Mouse (Mus musculus) liver, postnatal 0 days (tissue): Measurements from ENCODE around the gene Snrnp25. TPM values are rescaled to one million over a fixed set of nuclear protein-coding genes. Genes with fewer than 3 reads are reported as not detected.
A peak's percentile ranks its signal among the peaks of the same experiment; 100 is the strongest.

ENCODE experiments used
- ATAC-seq: fragments of 200-750 bp; cut with Nextera tagmentation; 2 replicates; pipeline ENCODE4 v1.8.0; 2017; ENCODE audit warnings: mild to moderate bottlenecking, moderate library complexity
- DNase-seq: peaks from one replicate; pipeline ENCODE4 v3.0.0-alpha.2; 2016
- H3K27ac ChIP-seq: fragments of 300-500 bp; sonication (generic); 2 replicates; pipeline ENCODE4 v1.5.1; 2014; ENCODE audit warnings: antibody characterized with exemption, moderate library complexity, mild to moderate bottlenecking, low read depth
- H3K27me3 ChIP-seq: fragments of 300-500 bp; sonication (generic); 2 replicates; pipeline ENCODE4 v1.6.1; 2014; ENCODE audit warnings: low read length, control low read depth, mixed read lengths; ENCODE audit not compliant: insufficient read depth
- H3K36me3 ChIP-seq: fragments of 300-500 bp; sonication (generic); replicated peaks from 2 replicates; pipeline ENCODE4 v1.6.1; 2014; ENCODE audit warnings: mild to moderate bottlenecking, control low read depth, low read length, moderate library complexity, mixed read lengths; ENCODE audit not compliant: insufficient read depth
- H3K4me1 ChIP-seq: fragments of 300-500 bp; sonication (generic); 2 replicates; pipeline ENCODE4 v1.6.1; 2014; ENCODE audit warnings: antibody characterized with exemption, mild to moderate bottlenecking, control low read depth; ENCODE audit not compliant: insufficient read depth
- H3K4me2 ChIP-seq: fragments of 300-500 bp; sonication (generic); 2 replicates; pipeline ENCODE4 v1.6.1; 2014; ENCODE audit warnings: low read depth, mild to moderate bottlenecking, low read length, moderate library complexity, mixed read lengths
- H3K4me3 ChIP-seq: fragments of 300-500 bp; sonication (generic); 2 replicates; pipeline ENCODE4 v1.5.1; 2014; ENCODE audit warnings: low read depth, low read length
- H3K9ac ChIP-seq: fragments of 300-500 bp; sonication (generic); replicated peaks from 2 replicates; pipeline ENCODE4 v1.6.1; 2014; ENCODE audit warnings: mild to moderate bottlenecking, moderate library complexity
- H3K9me3 ChIP-seq: fragments of 300-500 bp; sonication (generic); 2 replicates; pipeline ENCODE4 v1.6.1; 2016; ENCODE audit warnings: mild to moderate bottlenecking, control low read depth, low read length, mixed read lengths
- CTCF ChIP-seq: sonication (generic); IDR thresholded peaks from 2 replicates; pipeline ENCODE4 v1.5.1; 2016; ENCODE audit warnings: antibody characterized with exemption, low read depth
- EP300 ChIP-seq: IDR thresholded peaks from 2 replicates; pipeline ENCODE4 v1.6.1; 2016; ENCODE audit warnings: antibody characterized with exemption, low read depth, mild to moderate bottlenecking
- WGBS: fragments of 180-500 bp; shearing (Covaris S2); extraction: QIAGEN DNeasy Blood & Tissue Kit; methylation state at CpG from one replicate; pipeline ENCODE4 v1.1.7; 2014; ENCODE audit not compliant: insufficient replicate concordance; 5-methylcytosine and 5-hydroxymethylcytosine counted together
- polyA plus RNA-seq: library from polyadenylated mRNA; unstranded; fragments of >200 nt; fragmentation: Nextera tagmentation; extraction: Ambion mirVana; gene quantifications from 2 replicates; pipeline ENCODE4 v1.2.1, GENCODE M21; 2015

The Snrnp25 gene
- polyA plus RNA-seq, 1 experiment from 2014 or later: 32.9 TPM

GRCm38 (mm10) chr11:32225222-32226104 is 20.2 kb downstream of the Snrnp25 start:
- peak overlapping the region; percentile 83; the same call in 1 of the 2 replicates for H3K4me2 ChIP-seq
- 44% methylated on average over 7 of the region's 7 CpGs for WGBS
- peaks cover 35% of the 10 kb centered on the region for H3K4me1 ChIP-seq
- H3K4me3 ChIP-seq: no peak overlapping the region
- ATAC-seq (no peak), DNase-seq (no peak)
- peak overlapping the region; percentile 77 for H3K27ac ChIP-seq
- TF ChIP-seq CTCF: no peak
- TF ChIP-seq EP300: no peak
- peaks cover 16% of the 10 kb centered on the region for H3K36me3 ChIP-seq
- peaks cover 40% of the 10 kb centered on the region for H3K27me3 ChIP-seq
- no peaks in the 10 kb centered on the region for H3K9me3 ChIP-seq
- H3K9ac ChIP-seq: 0 out of 2 replicates have a peak overlapping the region, but pooled peaks have one; percentile 11

GRCm38 (mm10) chr11:32226124-32226871 is 21.1 kb downstream of the Snrnp25 start, which contains the start of gene Mpg:
TSS of gene Mpg (plus strand) at chr11:32226505.
- Histone ChIP-seq H3K9ac (peak within 1 kb of the TSS; percentile 89), H3K4me1 (peaks cover 33% of the 10 kb centered on the region), H3K4me2 (peak within 1 kb of the TSS; percentile 83), H3K4me3 (peak within 1 kb of the TSS; percentile 81), H3K27ac (peak within 1 kb of the TSS; percentile 77), H3K36me3 (peaks cover 24% of the 10 kb centered on the region), H3K27me3 (peaks cover 32% of the 10 kb centered on the region), H3K9me3 (no peaks in the 10 kb centered on the region)
- DNase-seq (peak; percentile 96), ATAC-seq (peak; percentile 90)
- TF ChIP-seq EP300: no peak
- no peak for TF ChIP-seq CTCF
- 2% methylated on average over 47 of the region's 47 CpGs for WGBS

- no peak for ATAC-seq
- Histone ChIP-seq H3K27ac (0 out of 2 replicates have a peak overlapping the region, but pooled peaks have one; percentile 8), H3K4me2 (peak overlapping the region; percentile 83), H3K27me3 (peaks cover 25% of the 10 kb centered on the region), H3K9ac (peak overlapping the region; percentile 89), H3K9me3 (no peaks in the 10 kb centered on the region), H3K4me3 (peak overlapping the region; percentile 81), H3K4me1 (peaks cover 31% of the 10 kb centered on the region), H3K36me3 (peaks cover 31% of the 10 kb centered on the region)
- DNase-seq: no peak
- 42% methylated on average over 1 of the region's 1 CpGs for WGBS
- no peak for TF ChIP-seq CTCF
- no peak for TF ChIP-seq EP300
These were observed 21.8 kb downstream of the Snrnp25 start for GRCm38 (mm10) chr11:32227041-32227440.

GRCm38 (mm10) chr11:32227555-32227954 is 22.3 kb downstream of the Snrnp25 start:
- peaks cover 36% of the 10 kb centered on the region for H3K36me3 ChIP-seq
- H3K4me3 ChIP-seq: peak overlapping the region; percentile 81
- no peaks in the 10 kb centered on the region for H3K9me3 ChIP-seq
- H3K27ac ChIP-seq: no peak overlapping the region
- peak overlapping the region; percentile 83 for H3K4me2 ChIP-seq
- DNase-seq (no peak), ATAC-seq (no peak)
- TF ChIP-seq EP300 (no peak), CTCF (no peak)
- H3K27me3 ChIP-seq: peaks cover 22% of the 10 kb centered on the region
- H3K4me1 ChIP-seq: peaks cover 28% of the 10 kb centered on the region
- WGBS: 94% methylated on average over 9 of the region's 9 CpGs
- peak overlapping the region; percentile 89 for H3K9ac ChIP-seq

GRCm38 (mm10) chr11:32228292-32228845 is 23.2 kb downstream of the Snrnp25 start:
- Histone ChIP-seq H3K36me3 (peaks cover 42% of the 10 kb centered on the region), H3K4me3 (no peak overlapping the region), H3K9me3 (no peaks in the 10 kb centered on the region), H3K27ac (no peak overlapping the region), H3K27me3 (peaks cover 14% of the 10 kb centered on the region), H3K4me1 (peaks cover 24% of the 10 kb centered on the region), H3K4me2 (no peak overlapping the region), H3K9ac (no peak overlapping the region)
- DNase-seq (no peak), ATAC-seq (no peak)
- 83% methylated on average over 3 of the region's 3 CpGs for WGBS
- TF ChIP-seq EP300 (no peak), CTCF (no peak)
